Mouse (Mus musculus) forebrain, embryonic 11.5 days (tissue): Measurements from ENCODE around the gene Lpxn. TPM values are rescaled to one million over a fixed set of nuclear protein-coding genes. Genes with fewer than 3 reads are reported as not detected.

ENCODE experiments used
- ATAC-seq: fragments of 200-750 bp; cut with Nextera tagmentation; replicated peaks from 2 replicates; pipeline ENCODE4 v1.8.0; 2017; ENCODE audit warnings: moderate TSS enrichment; ENCODE audit not compliant: low FRiP score
- DNase-seq: peaks from one replicate; pipeline ENCODE4 v3.0.0-alpha.2; 2017; ENCODE audit warnings: low spot score
- H3K27ac ChIP-seq: fragments of 300-500 bp; sonication (generic); 2 replicates; pipeline ENCODE4 v1.5.1; 2014; ENCODE audit warnings: low read depth, low read length
- H3K27me3 ChIP-seq: fragments of 300-500 bp; sonication (generic); 2 replicates; pipeline ENCODE4 v1.6.1; 2014; ENCODE audit warnings: mild to moderate bottlenecking, low read length, mixed read lengths; ENCODE audit not compliant: control insufficient read depth, insufficient read depth
- H3K36me3 ChIP-seq: fragments of 300-500 bp; sonication (generic); 2 replicates; pipeline ENCODE4 v1.6.1; 2014; ENCODE audit warnings: mild to moderate bottlenecking, low read length, moderate library complexity, mixed read lengths; ENCODE audit not compliant: control insufficient read depth, insufficient read depth
- H3K4me1 ChIP-seq: fragments of 300-500 bp; sonication (generic); replicated peaks from 2 replicates; pipeline ENCODE4 v1.6.1; 2014; ENCODE audit warnings: low read length, mixed read lengths; ENCODE audit not compliant: control insufficient read depth, insufficient read depth
- H3K4me2 ChIP-seq: fragments of 300-500 bp; sonication (generic); 2 replicates; pipeline ENCODE4 v1.6.1; 2014; ENCODE audit warnings: low read depth, mild to moderate bottlenecking, low read length, moderate library complexity, mixed read lengths; ENCODE audit not compliant: severe bottlenecking
- H3K4me3 ChIP-seq: fragments of 300-500 bp; sonication (generic); 2 replicates; pipeline ENCODE4 v1.5.1; 2014; ENCODE audit warnings: low read depth, low read length
- H3K9ac ChIP-seq: fragments of 300-500 bp; sonication (generic); 2 replicates; pipeline ENCODE4 v1.6.1; 2014; ENCODE audit warnings: low read length
- H3K9me3 ChIP-seq: fragments of 300-500 bp; sonication (generic); 2 replicates; pipeline ENCODE4 v1.6.1; 2016; ENCODE audit warnings: low read length, mixed read lengths; ENCODE audit not compliant: control insufficient read depth
- WGBS: fragments of 180-500 bp; shearing (Covaris S2); extraction: QIAGEN DNeasy Blood & Tissue Kit; methylation state at CpG from one replicate; pipeline ENCODE4 v1.1.7; 2014; 5-methylcytosine and 5-hydroxymethylcytosine counted together
- polyA plus RNA-seq: library from polyadenylated mRNA; unstranded; fragments of >200 nt; fragmentation: Nextera tagmentation; extraction: Ambion mirVana; gene quantifications from 2 replicates; pipeline ENCODE4 v1.2.1, GENCODE M21; 2014

Lpxn gene
- polyA plus RNA-seq, 1 experiment from 2014 or later = 1.2 TPM

GRCm38 (mm10) chr19:12799081-12799480 is 3.1 kb downstream of the Lpxn start:
- Histone ChIP-seq H3K27ac (no peak overlapping the region), H3K36me3 (no peaks in the 10 kb centered on the region)
- ATAC-seq = no peak

GRCm38 (mm10) chr19:12800621-12801020 is 4.6 kb downstream of the Lpxn start:
- 73% methylated on average over 2 of the region's 2 CpGs for WGBS
- no peaks in the 10 kb centered on the region for H3K27me3 ChIP-seq
- H3K4me2 ChIP-seq = no peak overlapping the region
- no peak overlapping the region for H3K27ac ChIP-seq
- H3K9ac ChIP-seq = no peak overlapping the region
- no peak overlapping the region for H3K4me3 ChIP-seq
- no peaks in the 10 kb centered on the region for H3K4me1 ChIP-seq
- H3K9me3 ChIP-seq = no peaks in the 10 kb centered on the region
- ATAC-seq = no peak
- DNase-seq = no peak
- no peaks in the 10 kb centered on the region for H3K36me3 ChIP-seq

More at GRCm38 (mm10) chr19:12799081-12799480, 3.1 kb downstream of the Lpxn start:
- DNase-seq = no peak
- H3K9me3 ChIP-seq = no peaks in the 10 kb centered on the region
- H3K4me1 ChIP-seq = no peaks in the 10 kb centered on the region
- no peak overlapping the region for H3K4me3 ChIP-seq
- H3K4me2 ChIP-seq = no peak overlapping the region
- no peaks in the 10 kb centered on the region for H3K27me3 ChIP-seq
- no peak overlapping the region for H3K9ac ChIP-seq
- WGBS = 88% methylated on average over 3 of the region's 3 CpGs

- DNase-seq (no peak), ATAC-seq (no peak)
- Histone ChIP-seq H3K27ac (no peak overlapping the region), H3K27me3 (no peaks in the 10 kb centered on the region), H3K4me2 (no peak overlapping the region), H3K9ac (no peak overlapping the region), H3K36me3 (no peaks in the 10 kb centered on the region), H3K4me3 (no peak overlapping the region), H3K4me1 (no peaks in the 10 kb centered on the region), H3K9me3 (no peaks in the 10 kb centered on the region)
- 75% methylated on average over 3 of the region's 3 CpGs for WGBS
Measured at GRCm38 (mm10) chr19:12801046-12801445, 5.1 kb downstream of the Lpxn start.

GRCm38 (mm10) chr19:12802830-12803229 is 6.8 kb downstream of the Lpxn start:
- Histone ChIP-seq H3K4me1 (no peaks in the 10 kb centered on the region), H3K9me3 (no peaks in the 10 kb centered on the region), H3K9ac (no peak overlapping the region), H3K36me3 (no peaks in the 10 kb centered on the region), H3K4me3 (no peak overlapping the region), H3K27ac (no peak overlapping the region), H3K27me3 (no peaks in the 10 kb centered on the region), H3K4me2 (no peak overlapping the region)
- no peak for ATAC-seq
- WGBS = 78% methylated on average over 3 of the region's 3 CpGs
- DNase-seq = no peak

- H3K4me2 ChIP-seq = no peak overlapping the region
- no peaks in the 10 kb centered on the region for H3K4me1 ChIP-seq
- H3K9ac ChIP-seq = no peak overlapping the region
- no peaks in the 10 kb centered on the region for H3K27me3 ChIP-seq
- WGBS = 91% methylated on average over 1 of the region's 1 CpGs
- H3K36me3 ChIP-seq = no peaks in the 10 kb centered on the region
- H3K4me3 ChIP-seq = no peak overlapping the region
- ATAC-seq = no peak
- no peaks in the 10 kb centered on the region for H3K9me3 ChIP-seq
- H3K27ac ChIP-seq = no peak overlapping the region
- DNase-seq = no peak
Measured at GRCm38 (mm10) chr19:12804237-12804636, 8.2 kb downstream of the Lpxn start.

GRCm38 (mm10) chr19:12805730-12806129 is 9.7 kb downstream of the Lpxn start:
- H3K36me3 ChIP-seq = no peaks in the 10 kb centered on the region
- no peak overlapping the region for H3K4me2 ChIP-seq
- no peaks in the 10 kb centered on the region for H3K4me1 ChIP-seq
- DNase-seq = no peak
- no peaks in the 10 kb centered on the region for H3K9me3 ChIP-seq
- no peak overlapping the region for H3K9ac ChIP-seq
- H3K4me3 ChIP-seq = no peak overlapping the region
- H3K27me3 ChIP-seq = no peaks in the 10 kb centered on the region
- no peak for ATAC-seq
- 90% methylated on average over 3 of the region's 3 CpGs for WGBS
- no peak overlapping the region for H3K27ac ChIP-seq

- Histone ChIP-seq H3K9me3 (no peaks in the 10 kb centered on the region), H3K9ac (no peak overlapping the region), H3K27ac (no peak overlapping the region), H3K4me1 (no peaks in the 10 kb centered on the region), H3K27me3 (no peaks in the 10 kb centered on the region), H3K4me2 (no peak overlapping the region), H3K4me3 (no peak overlapping the region), H3K36me3 (no peaks in the 10 kb centered on the region)
- DNase-seq (no peak), ATAC-seq (no peak)
- WGBS = 67% methylated on average over 2 of the region's 2 CpGs
Measured at GRCm38 (mm10) chr19:12806214-12806613, 10.2 kb downstream of the Lpxn start.

GRCm38 (mm10) chr19:12812644-12813364 is 16.8 kb downstream of the Lpxn start:
- DNase-seq (no peak), ATAC-seq (no peak)
- 79% methylated on average over 1 of the region's 1 CpGs for WGBS

GRCm38 (mm10) chr19:12813883-12814282 is 17.9 kb downstream of the Lpxn start:
- no peaks in the 10 kb centered on the region for H3K36me3 ChIP-seq
- ATAC-seq (no peak), DNase-seq (no peak)
- no peak overlapping the region for H3K4me2 ChIP-seq
- no peaks in the 10 kb centered on the region for H3K27me3 ChIP-seq
- no peaks in the 10 kb centered on the region for H3K9me3 ChIP-seq
- H3K4me3 ChIP-seq = no peak overlapping the region
- no peak overlapping the region for H3K27ac ChIP-seq
- H3K9ac ChIP-seq = no peak overlapping the region
- no peaks in the 10 kb centered on the region for H3K4me1 ChIP-seq
- WGBS = 83% methylated on average over 1 of the region's 1 CpGs

More at GRCm38 (mm10) chr19:12812644-12813364, 16.8 kb downstream of the Lpxn start:
- H3K4me3 ChIP-seq = no peak overlapping the region
- no peaks in the 10 kb centered on the region for H3K9me3 ChIP-seq
- H3K4me1 ChIP-seq = no peaks in the 10 kb centered on the region
- H3K27ac ChIP-seq = no peak overlapping the region
- H3K9ac ChIP-seq = no peak overlapping the region
- no peaks in the 10 kb centered on the region for H3K36me3 ChIP-seq
- no peaks in the 10 kb centered on the region for H3K27me3 ChIP-seq
- no peak overlapping the region for H3K4me2 ChIP-seq
